Mouse (Mus musculus): ENCODE measurements around the gene Tm9sf3. TPM values are rescaled to one million over a fixed set of nuclear protein-coding genes. Genes with fewer than 3 reads are reported as not detected.

The Tm9sf3 gene
- total and polyA plus RNA-seq, 2 experiments from 2014 or later, result 68.1 to 99.0 TPM

DNA sequence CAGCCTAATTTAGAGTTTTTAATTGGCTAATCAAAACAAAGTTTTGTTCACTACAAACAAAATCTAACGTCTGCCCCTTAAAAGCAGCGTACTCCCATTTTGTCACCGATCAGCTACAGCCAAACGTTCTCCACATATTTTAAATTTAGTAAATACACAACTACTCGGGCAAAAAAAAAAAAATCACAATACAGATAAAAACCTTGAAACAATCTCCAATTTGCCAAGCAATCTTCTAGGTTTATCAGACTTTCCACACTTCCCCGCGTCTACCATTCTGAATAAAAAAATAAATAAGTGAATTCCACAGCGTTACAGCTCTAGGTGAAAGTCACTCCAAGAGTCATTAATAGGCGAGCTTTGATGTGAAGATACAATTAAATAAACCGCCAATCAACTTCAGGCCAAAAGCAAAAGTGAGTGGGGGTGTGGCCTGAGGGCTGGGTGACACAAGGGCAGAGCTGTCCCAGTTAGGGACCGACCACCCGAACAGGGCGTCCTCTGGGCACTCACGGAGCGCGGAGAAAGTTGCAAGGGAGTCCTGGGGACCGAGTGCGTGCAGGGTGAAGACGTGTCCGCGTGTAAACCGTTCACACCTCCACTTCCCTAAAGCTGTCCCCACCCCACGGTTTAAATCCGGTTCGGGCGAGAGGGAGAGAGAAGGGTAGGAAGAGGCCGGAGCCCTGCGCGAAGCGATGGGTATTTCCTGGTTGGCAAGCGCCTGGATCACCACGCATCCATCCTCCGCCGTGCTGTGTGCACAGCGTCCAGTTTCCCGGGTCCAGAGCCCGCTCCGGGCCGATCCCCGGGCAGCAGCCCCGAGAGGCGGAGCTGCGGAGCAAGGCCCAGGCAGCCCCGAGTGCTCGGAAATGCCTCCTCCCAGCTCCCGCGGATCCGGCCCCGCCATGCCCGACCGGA lies 826 bp downstream of the Tm9sf3 start:
- Histone ChIP-seq H3K9me3 (ENCODE audit: low read length) (no peaks in the 10 kb centered on the region), H3K4me2 (ENCODE audit: low read depth, low read length) (peak overlapping the region; percentile 84), H3K27me3 (ENCODE audit: insufficient read depth, low read length) (no peaks in the 10 kb centered on the region), H3K4me3 (ENCODE audit: low read length) (peak overlapping the region; percentile 81), H3K36me3 (ENCODE audit: insufficient read depth, low read length) (no peaks in the 10 kb centered on the region), H3K9ac (replicated peaks; ENCODE audit: low read length) (peak overlapping the region; percentile 93), H3K4me1 (ENCODE audit: insufficient read depth, low read length) (0 out of 2 replicates have a peak, but pooled peaks cover 4% of the 10 kb centered on the region), H3K27ac (peak overlapping the region; percentile 98)
- 5% methylated on average over 50 of the region's 51 CpGs for WGBS
- TF ChIP-seq CTCF (IDR thresholded peaks at IDR 0.05; ENCODE audit: low read depth), result no peak
- DNase-seq (ENCODE audit: low spot score), result peak; percentile 68
- peak; percentile 85 for ATAC-seq

DNA sequence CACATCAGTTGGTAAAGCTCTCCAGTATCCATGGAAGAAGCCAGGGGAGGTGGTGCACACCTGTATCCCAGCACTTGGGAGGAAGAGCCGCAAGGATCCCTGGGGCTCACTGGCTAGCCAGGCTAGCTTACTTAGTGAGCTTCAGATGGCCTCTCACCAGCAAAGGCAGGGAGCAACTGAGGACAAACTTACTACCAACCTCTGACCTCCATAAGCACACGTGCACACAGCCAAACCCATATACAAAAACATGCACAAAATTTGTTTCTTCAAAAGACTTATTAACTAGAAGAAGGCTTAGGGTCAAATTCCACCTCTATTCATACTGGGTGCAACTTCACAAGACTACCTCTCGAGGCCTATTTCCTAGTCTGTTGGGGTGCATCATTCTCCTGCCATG lies 3.1 kb downstream of the Tm9sf3 start:
- Histone ChIP-seq H3K36me3 (ENCODE audit: insufficient read depth, low read length) (no peaks in the 10 kb centered on the region), H3K9me3 (ENCODE audit: low read length) (no peaks in the 10 kb centered on the region), H3K4me1 (ENCODE audit: insufficient read depth, low read length) (0 out of 2 replicates have a peak, but pooled peaks cover 4% of the 10 kb centered on the region), H3K4me3 (ENCODE audit: low read length) (no peak overlapping the region), H3K27me3 (ENCODE audit: insufficient read depth, low read length) (no peaks in the 10 kb centered on the region), H3K27ac (no peak overlapping the region), H3K4me2 (ENCODE audit: low read depth, low read length) (no peak overlapping the region), H3K9ac (replicated peaks; ENCODE audit: low read length) (no peak overlapping the region)
- DNase-seq (ENCODE audit: low spot score), result no peak
- ATAC-seq, result no peak
- 91% methylated on average over 3 of the region's 3 CpGs for WGBS
- no peak for TF ChIP-seq CTCF (IDR thresholded peaks at IDR 0.05; ENCODE audit: low read depth)

DNA sequence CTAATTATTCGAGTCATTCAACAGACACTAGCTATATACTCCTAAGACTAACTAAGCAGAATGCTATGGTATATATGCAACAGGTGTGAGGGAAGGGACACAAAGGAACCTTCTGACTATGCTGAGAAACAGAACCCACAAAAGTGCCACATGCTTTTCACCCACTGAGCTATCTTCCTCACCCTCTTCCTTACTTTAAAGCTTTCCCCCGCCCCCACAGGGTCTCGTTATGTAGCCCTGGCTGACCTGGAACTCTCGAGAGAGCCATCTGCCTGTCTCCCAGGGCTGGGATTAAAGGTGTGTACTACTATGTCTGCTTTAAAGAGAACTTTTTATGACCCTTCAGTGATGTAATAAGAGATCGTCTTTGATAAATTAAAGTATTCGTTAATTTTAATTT lies 4.5 kb downstream of the Tm9sf3 start:
- no peaks in the 10 kb centered on the region for H3K27me3 ChIP-seq (ENCODE audit: insufficient read depth, low read length)
- no peaks in the 10 kb centered on the region for H3K36me3 ChIP-seq (ENCODE audit: insufficient read depth, low read length)
- no peak for ATAC-seq
- no peak overlapping the region for H3K27ac ChIP-seq
- no peak for TF ChIP-seq CTCF (IDR thresholded peaks at IDR 0.05; ENCODE audit: low read depth)
- H3K9me3 ChIP-seq (ENCODE audit: low read length), result no peaks in the 10 kb centered on the region
- H3K4me2 ChIP-seq (ENCODE audit: low read depth, low read length), result no peak overlapping the region
- H3K9ac ChIP-seq (replicated peaks; ENCODE audit: low read length), result no peak overlapping the region
- no peak overlapping the region for H3K4me3 ChIP-seq (ENCODE audit: low read length)
- 87% methylated on average over 6 of the region's 6 CpGs for WGBS
- DNase-seq (ENCODE audit: low spot score), result no peak
- 0 out of 2 replicates have a peak, but pooled peaks cover 4% of the 10 kb centered on the region for H3K4me1 ChIP-seq (ENCODE audit: insufficient read depth, low read length)

DNA sequence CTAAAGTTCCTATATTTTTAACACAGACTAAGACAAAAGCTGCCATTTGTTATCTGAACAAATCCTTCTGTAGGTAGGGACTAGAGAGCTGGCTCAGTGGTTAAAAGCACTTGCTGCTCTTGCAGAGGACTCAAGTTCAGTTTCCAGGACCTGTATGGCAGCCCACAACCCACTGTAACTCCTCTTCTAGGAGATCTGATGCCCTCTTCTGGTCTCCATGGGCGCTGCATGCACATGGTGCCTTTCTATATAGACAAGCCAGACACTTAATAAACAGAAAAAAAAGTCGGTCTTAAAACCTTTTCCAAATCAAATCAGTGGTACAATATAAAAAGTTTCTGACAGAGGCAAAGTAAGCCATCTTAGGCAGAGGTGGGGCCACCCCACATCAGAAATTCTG lies 5.1 kb downstream of the Tm9sf3 start:
- 0 out of 2 replicates have a peak, but pooled peaks cover 4% of the 10 kb centered on the region for H3K4me1 ChIP-seq (ENCODE audit: insufficient read depth, low read length)
- TF ChIP-seq CTCF (IDR thresholded peaks at IDR 0.05; ENCODE audit: low read depth), result peak; percentile 47
- no peaks in the 10 kb centered on the region for H3K9me3 ChIP-seq (ENCODE audit: low read length)
- H3K4me2 ChIP-seq (ENCODE audit: low read depth, low read length), result no peak overlapping the region
- no peak overlapping the region for H3K9ac ChIP-seq (replicated peaks; ENCODE audit: low read length)
- H3K36me3 ChIP-seq (ENCODE audit: insufficient read depth, low read length), result no peaks in the 10 kb centered on the region
- H3K4me3 ChIP-seq (ENCODE audit: low read length), result no peak overlapping the region
- DNase-seq (ENCODE audit: low spot score) (peak; percentile 53), ATAC-seq (no peak)
- no peaks in the 10 kb centered on the region for H3K27me3 ChIP-seq (ENCODE audit: insufficient read depth, low read length)
- WGBS, result 46% methylated on average over 2 of the region's 2 CpGs
- no peak overlapping the region for H3K27ac ChIP-seq

DNA sequence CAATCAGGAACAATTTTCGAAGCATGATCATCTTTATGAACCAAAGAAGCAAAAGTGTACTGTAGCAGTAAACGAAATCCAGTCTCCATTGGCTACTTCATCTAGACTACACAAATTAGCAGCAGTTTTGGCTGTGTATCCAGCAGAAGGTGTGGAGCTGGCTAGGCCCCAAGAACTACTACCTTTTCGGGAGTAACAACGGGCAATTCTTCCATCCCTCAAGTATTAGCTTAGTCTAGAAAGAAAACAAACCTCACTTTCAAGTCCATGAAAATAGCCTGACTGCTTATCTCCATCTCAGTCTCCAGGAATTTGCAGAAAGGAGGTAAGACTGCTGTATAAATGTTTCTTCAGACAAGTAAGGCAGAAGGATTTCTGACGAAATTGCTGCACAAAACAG lies 9.2 kb downstream of the Tm9sf3 start:
- ATAC-seq (no peak), DNase-seq (ENCODE audit: low spot score) (no peak)
- no peak for TF ChIP-seq CTCF (IDR thresholded peaks at IDR 0.05; ENCODE audit: low read depth)
- Histone ChIP-seq H3K36me3 (ENCODE audit: insufficient read depth, low read length) (no peaks in the 10 kb centered on the region), H3K9ac (replicated peaks; ENCODE audit: low read length) (no peak overlapping the region), H3K4me2 (ENCODE audit: low read depth, low read length) (no peak overlapping the region), H3K4me3 (ENCODE audit: low read length) (no peak overlapping the region), H3K4me1 (ENCODE audit: insufficient read depth, low read length) (no peaks in the 10 kb centered on the region), H3K27ac (no peak overlapping the region), H3K9me3 (ENCODE audit: low read length) (no peaks in the 10 kb centered on the region), H3K27me3 (ENCODE audit: insufficient read depth, low read length) (no peaks in the 10 kb centered on the region)
- WGBS, result 83% methylated on average over 5 of the region's 5 CpGs

DNA sequence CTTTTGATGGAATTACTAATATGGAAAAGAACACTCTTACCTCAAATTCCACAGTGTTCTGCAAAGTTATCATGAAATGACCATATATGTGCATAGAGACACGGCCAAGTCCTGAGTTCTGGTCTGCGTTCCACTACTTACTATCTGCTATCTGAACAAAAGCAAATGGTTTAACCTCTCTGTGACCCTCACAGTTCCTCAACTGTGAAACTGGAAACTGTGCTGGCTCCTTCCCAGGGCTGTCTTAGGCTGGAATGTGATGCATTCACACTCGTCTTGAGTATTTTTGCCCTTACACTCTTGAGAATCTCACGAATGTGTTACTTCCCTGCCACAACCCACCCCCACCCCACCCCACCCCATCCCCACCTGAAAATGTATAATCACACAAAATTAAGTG lies 14.8 kb downstream of the Tm9sf3 start:
- no peak for DNase-seq (ENCODE audit: low spot score)

DNA sequence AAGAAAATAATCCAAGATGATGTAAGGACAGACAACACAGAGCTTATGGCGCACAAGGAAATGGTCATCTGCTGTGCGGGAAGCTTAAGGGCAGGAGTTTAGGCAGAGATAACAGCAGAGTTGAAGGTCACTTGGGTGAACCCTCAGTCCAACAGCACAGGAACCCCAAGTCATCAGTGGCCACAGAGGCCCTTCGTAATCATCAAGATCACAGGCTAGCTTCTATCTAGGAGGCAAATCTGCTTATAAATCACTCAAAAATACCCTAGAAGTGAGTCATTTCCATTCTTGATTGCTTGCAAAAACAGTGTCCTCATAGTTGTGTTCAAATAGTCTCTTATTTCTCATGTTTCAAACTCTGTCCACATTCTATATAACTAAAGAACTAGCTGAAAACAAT lies 15.5 kb downstream of the Tm9sf3 start:
- no peaks in the 10 kb centered on the region for H3K4me1 ChIP-seq (ENCODE audit: insufficient read depth, low read length)
- no peaks in the 10 kb centered on the region for H3K27me3 ChIP-seq (ENCODE audit: insufficient read depth, low read length)
- H3K4me2 ChIP-seq (ENCODE audit: low read depth, low read length), result no peak overlapping the region
- no peak overlapping the region for H3K4me3 ChIP-seq (ENCODE audit: low read length)
- peaks cover 11% of the 10 kb centered on the region; the same call in 1 of the 2 replicates for H3K36me3 ChIP-seq (ENCODE audit: insufficient read depth, low read length)
- 94% methylated on average over 3 of the region's 3 CpGs for WGBS
- no peak overlapping the region for H3K27ac ChIP-seq
- no peaks in the 10 kb centered on the region for H3K9me3 ChIP-seq (ENCODE audit: low read length)
- ATAC-seq (no peak), DNase-seq (ENCODE audit: low spot score) (no peak)
- H3K9ac ChIP-seq (replicated peaks; ENCODE audit: low read length), result no peak overlapping the region
- no peak for TF ChIP-seq CTCF (IDR thresholded peaks at IDR 0.05; ENCODE audit: low read depth)

More for the DNA sequence above, 14.8 kb downstream of the Tm9sf3 start:
- Histone ChIP-seq H3K4me1 (ENCODE audit: insufficient read depth, low read length) (no peaks in the 10 kb centered on the region), H3K27me3 (ENCODE audit: insufficient read depth, low read length) (no peaks in the 10 kb centered on the region), H3K4me2 (ENCODE audit: low read depth, low read length) (no peak overlapping the region), H3K4me3 (ENCODE audit: low read length) (no peak overlapping the region), H3K9me3 (ENCODE audit: low read length) (no peaks in the 10 kb centered on the region), H3K27ac (no peak overlapping the region), H3K36me3 (ENCODE audit: insufficient read depth, low read length) (0 out of 2 replicates have a peak, but pooled peaks cover 8% of the 10 kb centered on the region), H3K9ac (replicated peaks; ENCODE audit: low read length) (no peak overlapping the region)
- no peak for TF ChIP-seq CTCF (IDR thresholded peaks at IDR 0.05; ENCODE audit: low read depth)
- no peak for ATAC-seq
- 67% methylated on average over 4 of the region's 4 CpGs for WGBS
